Mouse (Mus musculus) heart, postnatal 0 days (tissue): ENCODE results near the gene Dync1li2. TPM values are rescaled to one million over a fixed set of nuclear protein-coding genes. Genes with fewer than 3 reads are reported as not detected.

ENCODE experiments used
- ATAC-seq: fragments of 200-750 bp; cut with Nextera tagmentation; 2 replicates; pipeline ENCODE4 v1.8.0; 2017; ENCODE audit warnings: low read depth, moderate number of reproducible peaks, moderate library complexity; ENCODE audit not compliant: insufficient read depth
- DNase-seq: peaks from one replicate; pipeline ENCODE4 v3.0.0-alpha.2; 2016; ENCODE audit warnings: low spot score
- H3K27ac ChIP-seq: fragments of 300-500 bp; sonication (generic); 2 replicates; pipeline ENCODE4 v1.5.1; 2014; ENCODE audit warnings: low read depth, mild to moderate bottlenecking
- H3K27me3 ChIP-seq: fragments of 300-500 bp; sonication (generic); 2 replicates; pipeline ENCODE4 v1.6.1; 2014; ENCODE audit warnings: low read length, mixed read lengths; ENCODE audit not compliant: control insufficient read depth, insufficient read depth
- H3K36me3 ChIP-seq: fragments of 300-500 bp; sonication (generic); replicated peaks from 2 replicates; pipeline ENCODE4 v1.6.1; 2014; ENCODE audit warnings: low read length, mixed read lengths; ENCODE audit not compliant: control insufficient read depth, insufficient read depth
- H3K4me1 ChIP-seq: fragments of 300-500 bp; sonication (generic); 2 replicates; pipeline ENCODE4 v1.6.1; 2014; ENCODE audit warnings: antibody characterized with exemption; ENCODE audit not compliant: control insufficient read depth, insufficient read depth
- H3K4me2 ChIP-seq: fragments of 300-500 bp; sonication (generic); 2 replicates; pipeline ENCODE4 v1.6.1; 2014; ENCODE audit warnings: low read depth, mild to moderate bottlenecking, low read length, moderate library complexity
- H3K4me3 ChIP-seq: fragments of 300-500 bp; sonication (generic); 2 replicates; pipeline ENCODE4 v1.5.1; 2014; ENCODE audit warnings: low read depth, low read length
- H3K9ac ChIP-seq: fragments of 300-500 bp; sonication (generic); replicated peaks from 2 replicates; pipeline ENCODE4 v1.6.1; 2014; ENCODE audit warnings: low read depth, low read length, mixed read lengths
- H3K9me3 ChIP-seq: fragments of 300-500 bp; sonication (generic); replicated peaks from 2 replicates; pipeline ENCODE4 v1.6.1; 2016; ENCODE audit warnings: low read length; ENCODE audit not compliant: control insufficient read depth
- CTCF ChIP-seq: IDR thresholded peaks from 2 replicates; pipeline ENCODE4 v1.5.1; 2016; ENCODE audit warnings: antibody characterized with exemption, control low read depth, low read depth
- EP300 ChIP-seq: IDR thresholded peaks from 2 replicates; pipeline ENCODE4 v1.6.1; 2016; ENCODE audit warnings: antibody characterized with exemption, low read depth
- WGBS: fragments of 180-500 bp; shearing (Covaris S2); extraction: QIAGEN DNeasy Blood & Tissue Kit; methylation state at CpG from one replicate; pipeline ENCODE4 v1.1.7; 2014; 5-methylcytosine and 5-hydroxymethylcytosine counted together
- polyA plus RNA-seq: library from polyadenylated mRNA; unstranded; fragments of >200 nt; fragmentation: Nextera tagmentation; extraction: Ambion mirVana; gene quantifications from 2 replicates; pipeline ENCODE4 v1.2.1, GENCODE M21; 2015
- total RNA-seq: library from RNA; depleted of rRNA; stranded (reverse); fragments of >200 nt; gene quantifications from 2 replicates; pipeline ENCODE4 v1.2.3, GENCODE M21; 2014; ENCODE audit warnings: low replicate concordance

Gene Dync1li2
- total and polyA plus RNA-seq, 2 experiments from 2014 or later: 11.0 to 38.8 TPM

- H3K4me2 ChIP-seq: peak overlapping the region; percentile 100
- TF ChIP-seq CTCF (no peak), EP300 (no peak)
- peak overlapping the region; percentile 84 for H3K27ac ChIP-seq
- peak overlapping the region; percentile 91 for H3K9ac ChIP-seq
- WGBS: under 1% methylated on average over 75 of the region's 82 CpGs
- H3K36me3 ChIP-seq: no peaks in the 10 kb centered on the region
- H3K4me3 ChIP-seq: peak overlapping the region; percentile 94
- DNase-seq (no peak), ATAC-seq (peak; percentile 72)
- no peaks in the 10 kb centered on the region for H3K27me3 ChIP-seq
- no peaks in the 10 kb centered on the region for H3K9me3 ChIP-seq
- peaks cover 19% of the 10 kb centered on the region for H3K4me1 ChIP-seq
Observed at GRCm38 (mm10) chr8:104394801-104395702, 47.8 kb downstream of the Dync1li2 start.

DNA sequence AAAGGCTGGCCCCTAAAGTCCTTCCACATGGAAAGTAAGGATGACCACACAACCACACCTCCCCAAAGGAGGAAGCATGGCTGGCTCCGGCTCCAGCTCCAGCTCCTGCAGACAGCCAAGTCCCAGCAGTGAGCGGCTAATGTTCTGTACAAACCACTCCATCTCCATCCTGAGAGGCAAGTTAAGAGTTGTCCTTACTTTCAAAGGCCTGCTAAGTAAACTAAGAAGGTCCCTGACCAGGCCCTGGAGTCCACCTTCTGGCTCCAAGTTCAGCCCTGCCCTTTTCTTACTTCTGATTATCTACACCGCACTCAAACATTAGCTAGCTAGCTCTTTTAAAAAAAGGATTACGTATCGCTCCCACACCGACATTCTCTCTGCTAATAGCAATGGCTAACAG is 49.1 kb downstream of the Dync1li2 start:
- ATAC-seq (no peak), DNase-seq (no peak)
- Histone ChIP-seq H3K9ac (no peak overlapping the region), H3K4me3 (no peak overlapping the region), H3K9me3 (no peaks in the 10 kb centered on the region), H3K4me2 (peak overlapping the region; percentile 100; the same call in 1 of the 2 replicates), H3K4me1 (peaks cover 19% of the 10 kb centered on the region), H3K36me3 (no peaks in the 10 kb centered on the region), H3K27me3 (no peaks in the 10 kb centered on the region), H3K27ac (no peak overlapping the region)
- TF ChIP-seq CTCF (no peak), EP300 (no peak)
- 75% methylated on average over 6 of the region's 6 CpGs for WGBS

DNA sequence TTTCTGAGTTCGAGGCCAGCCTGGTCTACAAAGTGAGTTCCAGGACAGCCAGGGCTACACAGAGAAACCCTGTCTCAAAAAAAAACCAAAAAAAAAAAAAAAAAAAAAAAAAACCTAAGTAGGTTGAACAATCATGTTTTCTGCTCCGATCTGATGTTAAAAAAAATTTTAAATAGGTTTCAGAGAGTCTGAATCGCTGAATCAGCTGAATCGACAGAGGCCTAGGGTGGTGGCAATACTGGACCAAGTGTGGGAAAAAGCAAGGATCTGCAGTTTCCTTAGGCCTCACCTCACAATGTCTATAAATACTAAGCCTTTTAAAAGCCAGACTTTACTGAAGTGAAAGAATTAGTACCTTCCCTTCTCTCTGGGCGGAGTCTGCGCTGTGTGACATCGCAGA is 49.7 kb downstream of the Dync1li2 start:
- no peak overlapping the region for H3K4me2 ChIP-seq
- no peak overlapping the region for H3K4me3 ChIP-seq
- WGBS: 97% methylated on average over 6 of the region's 7 CpGs
- TF ChIP-seq EP300: no peak
- TF ChIP-seq CTCF: no peak
- H3K36me3 ChIP-seq: no peaks in the 10 kb centered on the region
- no peaks in the 10 kb centered on the region for H3K9me3 ChIP-seq
- H3K27me3 ChIP-seq: no peaks in the 10 kb centered on the region
- no peak overlapping the region for H3K27ac ChIP-seq
- H3K4me1 ChIP-seq: peaks cover 19% of the 10 kb centered on the region
- ATAC-seq: no peak
- no peak for DNase-seq
- no peak overlapping the region for H3K9ac ChIP-seq

GRCm38 (mm10) chr8:104390245-104390644 is 52.6 kb downstream of the Dync1li2 start:
- no peak overlapping the region for H3K9ac ChIP-seq
- no peaks in the 10 kb centered on the region for H3K36me3 ChIP-seq
- peaks cover 38% of the 10 kb centered on the region for H3K4me1 ChIP-seq

GRCm38 (mm10) chr8:104387980-104388379 is 54.9 kb downstream of the Dync1li2 start:
- Histone ChIP-seq H3K9ac (no peak overlapping the region), H3K4me2 (no peak overlapping the region), H3K4me3 (no peak overlapping the region), H3K27ac (no peak overlapping the region), H3K4me1 (peaks cover 33% of the 10 kb centered on the region), H3K36me3 (no peaks in the 10 kb centered on the region), H3K27me3 (no peaks in the 10 kb centered on the region), H3K9me3 (no peaks in the 10 kb centered on the region)
- DNase-seq: no peak
- peak; percentile 54; the same call in 1 of the 2 replicates for ATAC-seq
- no peak for TF ChIP-seq EP300
- TF ChIP-seq CTCF: no peak
- WGBS: 64% methylated on average over 2 of the region's 2 CpGs

More at GRCm38 (mm10) chr8:104390245-104390644, 52.6 kb downstream of the Dync1li2 start:
- Histone ChIP-seq H3K9me3 (no peaks in the 10 kb centered on the region), H3K27ac (no peak overlapping the region), H3K4me3 (no peak overlapping the region), H3K4me2 (no peak overlapping the region), H3K27me3 (no peaks in the 10 kb centered on the region)
- WGBS: 48% methylated on average over 8 of the region's 8 CpGs
- DNase-seq (no peak), ATAC-seq (no peak)
- TF ChIP-seq CTCF (no peak), EP300 (no peak)
